Mouse (Mus musculus) adrenal gland, adult 2 months (tissue): ENCODE data around the gene Cyp2w1. TPM values are rescaled to one million over a fixed set of nuclear protein-coding genes. Genes with fewer than 3 reads are reported as not detected.

ENCODE experiments used
- DNase-seq: peaks from one replicate; pipeline ENCODE4 v3.0.0; 2021
- long read RNA-seq: library from polyadenylated mRNA; stranded (forward); transcript quantifications from one replicate; pipeline ENCODE4 v2.0.0, GENCODE M21; 2021
- polyA plus RNA-seq: library from polyadenylated mRNA; depleted of rRNA; stranded (reverse); fragments of >200 nt; gene quantifications from 2 replicates; pipeline ENCODE4 v1.2.3, GENCODE M21; 2012; rRNA removed
- total RNA-seq, 2 experiments: library from RNA; stranded (reverse); gene quantifications; 2 replicates each; pipeline ENCODE4 v1.2.3; 2021

Gene Cyp2w1
- total RNA-seq (not detected), polyA plus RNA-seq (not detected in 2 replicates)
- long read RNA-seq: 0 reads

- no peak for DNase-seq
These were observed at the start of gene Cyp2w1 for GRCm38 (mm10) chr5:139352317-139352716. Cyp2w1 (plus strand) TSS chr5:139352617.

GRCm38 (mm10) chr5:139303646-139304061 lies 48.8 kb upstream of the Cyp2w1 start:
- no peak for DNase-seq

DNA sequence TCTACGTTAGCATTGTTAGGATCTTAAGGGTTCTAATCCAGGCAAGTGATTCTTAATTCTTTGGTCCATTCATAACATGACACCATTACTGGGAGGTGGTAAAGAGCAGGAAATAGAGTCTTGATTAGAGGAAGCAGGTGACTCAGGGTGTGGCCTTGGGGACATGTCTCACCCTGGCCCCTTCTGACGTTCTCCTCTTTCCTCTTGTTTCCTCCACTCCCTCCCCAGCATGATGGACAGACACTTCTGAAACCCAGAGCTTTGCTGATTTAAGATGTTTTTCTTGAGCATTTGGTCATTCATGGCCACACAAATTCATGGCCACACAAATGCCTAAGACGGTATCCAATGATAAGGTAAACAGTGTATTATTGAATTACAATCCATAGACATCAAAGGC lies 42.5 kb upstream of the Cyp2w1 start:
- no peak for DNase-seq

DNA sequence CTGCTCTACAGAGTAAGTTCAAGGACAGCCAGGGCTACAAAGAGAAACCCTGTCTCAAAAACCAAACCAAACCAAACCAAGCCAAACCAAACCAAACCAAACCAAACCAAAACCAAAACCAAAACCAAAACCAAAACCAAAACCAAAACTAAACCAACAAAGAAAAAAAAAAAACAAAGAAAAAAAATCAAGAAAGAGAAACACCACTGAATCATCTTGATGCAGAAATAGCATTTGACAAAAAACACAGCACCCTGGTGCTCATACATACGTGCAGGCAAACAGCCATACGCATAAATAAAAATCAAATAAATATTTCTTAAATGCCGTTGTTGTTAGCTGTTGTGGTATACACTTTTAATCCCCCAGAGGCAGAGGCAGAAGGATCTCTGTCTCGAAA lies 41.9 kb upstream of the Cyp2w1 start:
- no peak for DNase-seq

GRCm38 (mm10) chr5:139311822-139312221 lies 40.6 kb upstream of the Cyp2w1 start:
- DNase-seq: peak; percentile 64

DNA sequence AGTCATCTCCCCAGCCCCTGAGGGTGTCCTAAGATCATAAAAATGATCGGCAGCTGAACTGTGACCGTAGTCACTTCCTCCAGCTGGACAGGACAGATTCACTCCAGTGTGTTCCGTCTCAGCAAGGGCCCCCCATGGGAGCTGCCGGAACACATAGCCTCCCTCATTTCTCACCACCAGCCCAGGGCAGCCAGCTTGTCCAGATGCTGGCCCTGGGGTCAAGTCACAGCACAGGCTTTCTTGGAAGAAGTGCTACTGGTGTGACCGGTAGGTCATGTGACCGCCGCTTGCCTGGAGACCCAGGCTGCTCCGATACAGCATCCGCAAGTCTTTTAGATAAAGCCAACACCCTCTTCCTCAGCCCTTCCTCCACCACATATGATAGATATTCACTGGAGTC lies 38.9 kb upstream of the Cyp2w1 start:
- DNase-seq: no peak

DNA sequence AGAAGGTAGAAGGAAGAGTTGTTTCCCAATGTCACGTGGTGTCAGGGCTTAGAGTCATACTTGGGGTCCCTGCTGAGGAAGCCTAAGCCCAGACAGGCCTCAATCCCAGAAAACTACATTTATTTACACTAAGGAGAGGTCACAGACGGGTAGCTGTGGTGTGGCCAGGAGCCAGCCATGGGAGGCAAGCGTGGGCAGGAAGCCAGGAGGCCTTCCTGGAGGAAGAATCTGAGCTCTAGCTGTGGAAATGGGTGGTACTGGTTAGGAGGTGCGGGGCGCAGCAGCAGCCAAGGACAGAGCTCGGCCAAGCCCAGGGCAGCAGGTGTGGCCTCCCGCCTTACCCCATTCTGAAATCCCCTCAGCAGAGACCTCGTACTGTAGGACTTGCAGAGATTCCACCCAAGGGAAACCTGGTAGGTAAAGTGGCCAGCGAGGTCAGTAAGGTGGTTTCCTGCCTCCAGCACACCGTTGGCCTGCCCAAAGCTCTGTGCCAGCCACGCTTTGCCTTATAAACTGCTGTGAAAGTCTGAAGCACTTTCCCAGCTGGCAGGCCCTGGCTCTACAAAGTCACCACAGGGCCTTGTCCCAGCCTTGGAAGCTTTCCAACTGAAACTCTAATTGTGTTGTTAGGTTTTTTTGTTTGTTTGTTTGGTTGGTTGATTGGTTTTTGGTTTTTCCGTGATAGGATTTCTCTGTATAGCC lies 37.3 kb upstream of the Cyp2w1 start:
- no peak for DNase-seq

DNA sequence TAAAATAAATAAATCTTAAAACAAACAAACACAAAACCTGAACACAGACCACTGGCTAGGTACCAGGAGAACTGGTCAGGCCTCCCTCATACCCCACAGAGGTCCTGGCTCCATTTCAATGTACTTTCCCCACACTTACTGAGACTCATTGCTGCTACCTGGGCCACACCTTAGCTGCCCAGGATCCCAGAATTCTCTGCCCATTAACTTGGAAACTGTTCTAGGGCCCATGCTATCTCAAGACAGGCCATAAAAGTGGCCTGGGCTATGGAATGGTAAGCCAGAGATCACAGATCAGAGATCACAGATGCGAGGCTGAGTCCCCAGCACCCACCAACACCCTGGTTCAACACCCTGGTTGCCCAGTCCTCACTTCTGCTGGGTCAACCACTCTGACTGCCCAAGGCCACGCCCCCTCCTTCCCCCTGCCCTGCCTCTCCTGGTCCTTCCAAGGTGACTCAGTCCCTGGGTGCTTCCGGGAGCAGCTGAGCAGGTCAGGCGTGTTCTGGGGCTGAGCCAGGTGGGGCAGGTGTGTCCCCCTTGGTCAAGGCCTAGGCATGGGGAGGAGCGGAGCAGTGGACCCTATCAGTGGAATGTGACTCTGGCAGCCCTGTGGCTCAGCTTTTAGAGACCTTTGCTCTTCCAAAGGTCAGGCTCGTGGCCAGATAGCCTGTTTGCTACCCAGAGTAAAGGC lies 35.3 kb upstream of the Cyp2w1 start:
- DNase-seq: no peak

GRCm38 (mm10) chr5:139317751-139318504 lies 34.5 kb upstream of the Cyp2w1 start:
- no peak for DNase-seq

GRCm38 (mm10) chr5:139320424-139320823 lies 32.0 kb upstream of the Cyp2w1 start:
- DNase-seq: peak; percentile 41

- no peak for DNase-seq
These were observed 31.1 kb upstream of the Cyp2w1 start for GRCm38 (mm10) chr5:139321331-139321730.

DNA sequence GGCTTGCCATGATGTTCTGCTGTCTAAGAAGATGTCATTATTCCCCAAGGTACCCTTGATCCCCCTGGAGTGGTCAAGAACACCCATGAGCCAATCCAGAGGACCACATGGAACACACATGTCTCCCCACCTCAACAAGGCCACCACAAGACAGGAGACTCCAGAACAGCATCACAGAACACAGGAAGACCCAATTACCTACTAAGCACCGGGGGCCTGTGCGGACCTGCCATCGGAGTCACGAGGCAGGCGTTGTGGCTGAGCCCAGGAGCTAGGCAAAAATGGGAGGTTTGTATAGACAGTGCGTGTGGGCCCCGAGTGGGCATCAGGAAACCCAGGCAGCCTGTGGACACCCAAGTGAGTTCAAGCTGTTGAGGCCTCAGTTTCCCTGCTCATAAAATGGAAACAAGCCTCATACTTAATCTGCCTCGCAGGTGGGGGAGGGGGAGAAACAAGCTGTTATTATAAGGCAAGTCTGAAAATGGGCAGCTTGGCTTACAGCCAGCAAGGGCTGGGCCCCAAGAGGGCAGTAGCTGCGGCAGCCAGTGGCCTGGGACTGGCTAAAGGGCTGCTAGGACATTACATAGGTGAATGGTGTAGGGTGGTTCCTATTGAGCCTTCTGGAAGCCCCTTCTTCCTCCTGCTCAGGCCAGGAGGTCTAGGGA lies 29.0 kb upstream of the Cyp2w1 start:
- DNase-seq: no peak

DNA sequence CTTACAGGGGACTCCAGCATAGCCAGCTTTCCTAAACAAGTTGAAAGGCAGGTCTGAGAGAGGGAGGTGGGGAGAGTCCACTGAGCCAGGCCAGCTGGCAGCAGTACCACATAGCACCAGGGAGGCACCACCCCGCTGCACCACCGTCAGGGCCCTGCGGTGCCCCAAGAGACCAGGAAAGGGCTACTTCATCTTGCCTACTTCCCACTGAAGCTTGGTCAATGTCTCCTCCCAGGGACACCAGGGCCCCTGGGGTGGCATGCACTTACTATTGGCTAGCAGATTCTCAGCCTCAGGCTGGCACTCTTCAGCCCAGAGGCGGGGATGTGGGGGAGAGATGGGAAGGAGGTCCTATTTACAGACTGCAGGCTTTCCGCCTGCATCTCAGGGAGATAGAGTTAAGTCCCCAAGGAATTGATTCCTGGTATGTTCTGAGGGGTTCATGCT lies 28.3 kb upstream of the Cyp2w1 start:
- no peak for DNase-seq

DNA sequence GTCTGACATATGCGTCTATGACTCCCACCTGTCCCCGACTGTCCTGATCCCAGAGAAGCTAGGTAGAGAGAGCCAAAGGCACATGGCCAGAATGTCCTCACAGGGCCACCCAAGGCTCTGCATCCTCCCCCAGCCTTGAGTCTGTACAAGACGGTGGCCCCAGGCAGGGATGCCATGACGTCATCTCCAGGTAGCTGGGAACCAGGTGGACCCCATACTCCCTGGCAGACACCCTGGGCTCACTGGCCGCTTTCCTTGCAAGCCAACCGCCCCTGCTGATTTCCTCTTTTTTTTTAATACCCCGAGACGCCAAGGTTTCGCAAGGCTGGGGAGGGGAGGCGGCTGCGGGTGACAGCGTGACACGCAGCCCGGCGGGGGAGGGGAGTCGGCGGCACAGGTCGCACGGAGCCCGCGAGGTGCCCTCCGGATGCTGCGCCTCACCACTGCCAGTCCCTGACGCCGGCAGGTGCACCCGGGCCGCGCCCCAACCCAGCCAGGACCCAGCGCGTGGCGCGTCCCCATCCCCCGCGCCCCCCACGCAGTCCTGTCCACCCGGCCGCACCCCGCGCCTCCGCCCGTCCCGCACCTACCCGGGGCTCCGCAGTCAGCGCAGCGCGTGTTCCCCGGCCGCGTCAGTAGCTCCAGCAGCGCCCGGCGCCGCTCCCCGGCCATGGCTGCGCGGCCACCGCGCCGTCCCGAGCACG lies 27.6 kb upstream of the Cyp2w1 start:
- peak; percentile 56 for DNase-seq

DNA sequence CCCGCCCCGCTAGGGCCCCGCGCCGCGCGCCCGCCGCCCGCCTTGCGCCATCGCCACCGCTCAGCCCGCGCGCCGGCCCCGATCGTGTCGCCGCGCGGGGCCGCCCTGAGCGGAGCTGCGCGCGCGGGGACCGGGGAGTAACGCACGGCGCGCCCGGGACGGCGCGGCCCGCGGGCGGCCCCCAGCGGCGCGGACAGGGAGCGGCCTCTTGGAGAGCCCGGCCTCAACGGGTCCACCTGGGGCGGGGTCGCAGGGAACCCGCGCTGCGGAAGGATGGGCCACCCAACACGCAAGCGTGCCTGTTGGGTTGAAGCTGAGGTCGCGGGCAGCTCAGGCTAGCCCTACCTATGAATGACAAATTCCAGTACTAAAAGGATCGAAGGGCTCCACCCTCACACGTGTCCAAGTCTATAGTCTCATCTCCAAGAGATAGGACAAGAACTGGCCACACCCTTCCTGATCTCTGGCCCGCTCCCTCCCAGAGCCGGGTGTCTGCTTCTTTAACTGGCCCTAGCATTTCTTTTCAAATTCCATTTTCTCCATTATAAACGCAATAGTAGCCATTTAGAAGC lies 26.9 kb upstream of the Cyp2w1 start, which contains the start of gene Adap1:
Adap1 (minus strand) TSS at position 228 of the 572 bp plus-strand sequence.
- peak; percentile 74 for DNase-seq

GRCm38 (mm10) chr5:139326111-139326696 lies 26.2 kb upstream of the Cyp2w1 start:
- no peak for DNase-seq

- DNase-seq: peak; percentile 60
These were observed 25.3 kb upstream of the Cyp2w1 start for GRCm38 (mm10) chr5:139326986-139327633.

DNA sequence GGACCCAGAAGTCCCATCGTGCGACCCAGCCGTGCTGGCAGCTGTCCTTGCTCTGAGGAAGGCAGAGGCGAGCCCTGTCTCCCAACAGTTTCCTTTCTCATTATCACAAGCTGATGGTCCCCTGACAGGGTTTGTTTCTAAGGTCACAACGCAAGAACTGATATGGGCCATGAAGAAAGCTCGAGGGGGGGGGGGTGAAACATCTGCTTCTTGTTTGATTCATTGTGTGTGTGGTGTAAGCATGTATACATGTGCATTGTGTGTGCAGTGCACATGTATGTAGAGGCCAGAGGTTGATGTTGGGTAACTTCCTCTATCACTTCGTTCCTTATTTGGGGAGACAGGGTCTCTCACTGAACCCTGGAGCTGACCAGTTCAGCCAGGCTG lies 24.8 kb upstream of the Cyp2w1 start:
- no peak for DNase-seq

GRCm38 (mm10) chr5:139330766-139331165 lies 21.7 kb upstream of the Cyp2w1 start:
- no peak for DNase-seq

- peak; percentile 75 for DNase-seq
These were observed 20.7 kb upstream of the Cyp2w1 start for GRCm38 (mm10) chr5:139331742-139332141.
